Mouse (Mus musculus) testis, adult 2 months (tissue): ENCODE measurements at regions not wholly inside any gene's neighbourhood (a gene's known extent, or its start where the extent isn't known, plus 50 kb on each side); places are given as distances from the start of the nearest gene placed in this dataset.

Experiments used
- H3K27ac ChIP-seq: fragments of 200-500 bp; 2 replicates; pipeline ENCODE4 v1.5.1; 2012; ENCODE audit warnings: low read depth, low read length; ENCODE audit not compliant: control insufficient read depth, insufficient read depth
- H3K27me3 ChIP-seq: fragments of 200-500 bp; 2 replicates; pipeline ENCODE4 v1.6.1; 2012; ENCODE audit warnings: mild to moderate bottlenecking, low read length, moderate library complexity; ENCODE audit not compliant: control insufficient read depth, insufficient read depth
- H3K36me3 ChIP-seq: fragments of 200-500 bp; 2 replicates; pipeline ENCODE4 v1.6.1; 2012; ENCODE audit warnings: mild to moderate bottlenecking, low read length; ENCODE audit not compliant: control insufficient read depth, insufficient read depth
- H3K4me1 ChIP-seq: fragments of 200-500 bp; 2 replicates; pipeline ENCODE4 v1.6.1; 2012; ENCODE audit warnings: low read length; ENCODE audit not compliant: control insufficient read depth, insufficient read depth
- H3K4me3 ChIP-seq: fragments of 200-500 bp; 2 replicates; pipeline ENCODE4 v1.5.1; 2012; ENCODE audit warnings: low read depth, mild to moderate bottlenecking, low read length, moderate library complexity, mixed read lengths; ENCODE audit not compliant: control insufficient read depth
- CTCF ChIP-seq: fragments of 200-500 bp; IDR thresholded peaks from 2 replicates; pipeline ENCODE4 v1.5.1; 2012; ENCODE audit warnings: low read depth, mild to moderate bottlenecking, inconsistent platforms, low read length, moderate library complexity; ENCODE audit not compliant: control insufficient read depth, insufficient read depth, insufficient replicate concordance
- POLR2A ChIP-seq: fragments of 200-500 bp; IDR thresholded peaks from 2 replicates; pipeline ENCODE4 v1.6.1; 2012; ENCODE audit warnings: low read depth, mild to moderate bottlenecking, inconsistent platforms, low read length, moderate library complexity; ENCODE audit not compliant: control insufficient read depth

GRCm38 (mm10) chr1:157684356-157684755, 177.8 kb downstream of the Sec16b start:
- no peak overlapping the region for H3K27ac ChIP-seq
- no peaks in the 10 kb centered on the region for H3K27me3 ChIP-seq
- H3K36me3 ChIP-seq: no peaks in the 10 kb centered on the region
- TF ChIP-seq POLR2A (no peak), CTCF (no peak)
- no peak overlapping the region for H3K4me3 ChIP-seq
- H3K4me1 ChIP-seq: no peaks in the 10 kb centered on the region

- TF ChIP-seq POLR2A (no peak), CTCF (no peak)
- H3K36me3 ChIP-seq: no peaks in the 10 kb centered on the region
- no peaks in the 10 kb centered on the region for H3K27me3 ChIP-seq
- no peaks in the 10 kb centered on the region for H3K4me1 ChIP-seq
- H3K27ac ChIP-seq: no peak overlapping the region
- no peak overlapping the region for H3K4me3 ChIP-seq
Observed at GRCm38 (mm10) chr1:157695198-157695597, 188.7 kb downstream of the Sec16b start.

GRCm38 (mm10) chr1:157703639-157704038, 197.1 kb downstream of the Sec16b start:
- no peak for TF ChIP-seq CTCF
- TF ChIP-seq POLR2A: no peak
- Histone ChIP-seq H3K4me1 (no peaks in the 10 kb centered on the region), H3K36me3 (no peaks in the 10 kb centered on the region), H3K4me3 (no peak overlapping the region), H3K27me3 (no peaks in the 10 kb centered on the region), H3K27ac (no peak overlapping the region)

GRCm38 (mm10) chr1:157705364-157705763, 198.8 kb downstream of the Sec16b start:
- Histone ChIP-seq H3K27me3 (no peaks in the 10 kb centered on the region), H3K4me1 (no peaks in the 10 kb centered on the region), H3K36me3 (no peaks in the 10 kb centered on the region), H3K27ac (no peak overlapping the region), H3K4me3 (no peak overlapping the region)
- TF ChIP-seq CTCF: no peak
- no peak for TF ChIP-seq POLR2A

GRCm38 (mm10) chr1:157707256-157707655, 200.7 kb downstream of the Sec16b start:
- Histone ChIP-seq H3K4me3 (no peak overlapping the region), H3K36me3 (no peaks in the 10 kb centered on the region), H3K27ac (no peak overlapping the region), H3K27me3 (no peaks in the 10 kb centered on the region), H3K4me1 (no peaks in the 10 kb centered on the region)
- no peak for TF ChIP-seq POLR2A
- no peak for TF ChIP-seq CTCF

- no peaks in the 10 kb centered on the region for H3K4me1 ChIP-seq
Observed at GRCm38 (mm10) chr1:157709117-157709516, 202.6 kb downstream of the Sec16b start.

GRCm38 (mm10) chr1:157710870-157711269, 204.3 kb downstream of the Sec16b start:
- Histone ChIP-seq H3K27me3 (no peaks in the 10 kb centered on the region), H3K4me1 (no peaks in the 10 kb centered on the region), H3K36me3 (no peaks in the 10 kb centered on the region), H3K27ac (no peak overlapping the region), H3K4me3 (no peak overlapping the region)
- TF ChIP-seq CTCF: no peak
- TF ChIP-seq POLR2A: no peak

More at GRCm38 (mm10) chr1:157709117-157709516, 202.6 kb downstream of the Sec16b start:
- Histone ChIP-seq H3K4me3 (no peak overlapping the region), H3K27ac (no peak overlapping the region), H3K36me3 (no peaks in the 10 kb centered on the region), H3K27me3 (no peaks in the 10 kb centered on the region)
- no peak for TF ChIP-seq CTCF
- TF ChIP-seq POLR2A: no peak

- H3K27me3 ChIP-seq: no peaks in the 10 kb centered on the region
- TF ChIP-seq POLR2A: no peak
- no peak for TF ChIP-seq CTCF
- no peak overlapping the region for H3K4me3 ChIP-seq
- H3K4me1 ChIP-seq: no peaks in the 10 kb centered on the region
- H3K36me3 ChIP-seq: no peaks in the 10 kb centered on the region
- H3K27ac ChIP-seq: no peak overlapping the region
Observed at GRCm38 (mm10) chr1:157712519-157712918, 206.0 kb downstream of the Sec16b start.
